Mouse (Mus musculus): ENCODE data around the gene Sat2.

DNA sequence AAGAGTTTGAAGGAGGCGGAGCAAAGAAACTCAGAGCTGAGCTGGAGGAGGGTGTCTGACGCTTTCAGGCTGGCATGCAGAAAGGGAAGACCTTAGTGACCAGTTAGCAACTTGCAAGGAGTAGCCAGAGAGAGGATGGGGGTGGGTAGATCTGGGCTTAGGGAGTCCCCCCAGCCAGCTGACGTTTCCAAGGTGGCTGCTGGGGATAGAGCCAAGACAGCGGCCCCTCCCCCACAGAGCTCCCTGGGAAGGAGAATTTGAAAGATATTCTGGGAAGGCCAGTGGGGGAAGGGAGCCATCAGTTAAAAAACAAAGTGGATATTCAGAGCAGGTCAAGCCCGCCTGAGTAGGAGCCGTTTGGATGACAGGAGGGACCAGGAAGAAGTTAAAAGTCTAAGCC lies 21.7 kb upstream of the Sat2 start:
- TF ChIP-seq CTCF (IDR thresholded peaks at IDR 0.05; ENCODE audit: low read depth) = no peak
- TF ChIP-seq EP300 (IDR thresholded peaks at IDR 0.05; ENCODE audit: low read depth) = no peak

Data from liver, postnatal 0 days (tissue).